Mouse (Mus musculus) urinary bladder, adult 2 months (tissue): Measurements from ENCODE around the gene Hes2. TPM values are rescaled to one million over a fixed set of nuclear protein-coding genes. Genes with fewer than 3 reads are reported as not detected.

Experiments used
- DNase-seq: peaks from one replicate; pipeline ENCODE4 v3.0.0; 2022; ENCODE audit warnings: low spot score
- polyA plus RNA-seq: library from polyadenylated mRNA; depleted of rRNA; stranded (reverse); fragments of >200 nt; gene quantifications from 2 replicates; pipeline ENCODE4 v1.2.3, GENCODE M21; 2012

The Hes2 gene
- polyA plus RNA-seq, 1 experiment = 0.23 TPM

DNA sequence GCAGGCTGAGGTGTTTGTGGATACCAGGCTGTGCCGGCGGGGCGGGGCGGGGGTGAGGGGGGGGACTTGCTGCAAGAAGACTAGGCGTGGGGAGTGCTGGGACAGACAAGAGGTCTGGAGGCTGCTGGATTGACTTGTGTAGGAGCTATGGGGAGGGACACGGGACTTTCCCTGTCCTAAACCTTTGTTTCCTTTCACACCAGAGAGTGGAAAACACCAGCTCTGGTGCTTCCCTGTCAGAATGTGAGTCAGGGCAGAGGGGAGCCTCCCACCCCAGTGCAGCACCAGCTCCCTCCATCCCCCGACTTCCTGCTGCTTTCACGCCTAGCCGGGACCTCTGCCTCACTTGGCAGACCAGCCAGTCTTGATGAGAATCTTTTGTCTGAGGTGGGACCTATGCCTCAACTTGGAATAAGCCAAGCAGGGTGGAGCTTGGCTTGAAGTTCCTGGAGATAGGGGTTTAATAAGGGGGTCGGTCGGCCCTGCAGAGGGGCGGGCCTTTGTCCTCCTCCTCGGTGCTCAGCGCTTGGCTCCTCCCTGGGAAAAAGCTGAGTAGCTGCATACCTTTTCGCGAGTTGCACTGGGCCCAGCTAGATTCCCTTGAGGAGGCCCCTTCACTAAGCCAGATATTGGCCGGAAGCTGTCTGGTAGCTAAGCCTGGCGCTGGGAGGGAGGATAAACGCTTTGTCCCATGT lies 27.0 kb downstream of the Hes2 start:
- DNase-seq = peak; percentile 60

GRCm38 (mm10) chr4:152186205-152187082 lies 27.8 kb downstream of the Hes2 start:
- DNase-seq = no peak

GRCm38 (mm10) chr4:152187142-152187541 lies 28.5 kb downstream of the Hes2 start:
- no peak for DNase-seq

GRCm38 (mm10) chr4:152188651-152189050 lies 30.0 kb downstream of the Hes2 start:
- DNase-seq = no peak

DNA sequence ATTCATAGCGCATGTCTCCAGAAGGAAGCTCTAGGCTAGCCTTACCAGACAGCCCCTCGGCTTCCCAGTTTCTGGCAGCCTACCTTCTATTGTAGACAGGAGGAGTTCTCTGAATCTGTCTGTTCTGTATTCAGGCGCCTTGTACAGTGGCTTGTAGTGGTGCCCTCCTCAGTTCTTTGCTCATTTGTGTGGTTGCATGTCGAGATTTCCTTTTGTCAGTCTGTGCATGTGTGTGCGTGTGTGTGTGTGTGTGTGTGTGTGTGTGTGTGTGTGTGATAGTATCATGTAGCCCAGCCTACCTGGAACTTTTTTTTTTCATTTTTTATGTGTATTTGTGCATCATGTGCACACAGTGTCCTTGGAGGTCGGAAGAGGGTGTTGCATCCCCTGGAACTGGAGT lies 30.4 kb downstream of the Hes2 start:
- no peak for DNase-seq

- no peak for DNase-seq
These were observed 31.0 kb downstream of the Hes2 start for GRCm38 (mm10) chr4:152189691-152190090.

GRCm38 (mm10) chr4:152190096-152190653 lies 31.5 kb downstream of the Hes2 start:
- no peak for DNase-seq

- DNase-seq = no peak
These were observed 32.0 kb downstream of the Hes2 start for GRCm38 (mm10) chr4:152190701-152191100.

DNA sequence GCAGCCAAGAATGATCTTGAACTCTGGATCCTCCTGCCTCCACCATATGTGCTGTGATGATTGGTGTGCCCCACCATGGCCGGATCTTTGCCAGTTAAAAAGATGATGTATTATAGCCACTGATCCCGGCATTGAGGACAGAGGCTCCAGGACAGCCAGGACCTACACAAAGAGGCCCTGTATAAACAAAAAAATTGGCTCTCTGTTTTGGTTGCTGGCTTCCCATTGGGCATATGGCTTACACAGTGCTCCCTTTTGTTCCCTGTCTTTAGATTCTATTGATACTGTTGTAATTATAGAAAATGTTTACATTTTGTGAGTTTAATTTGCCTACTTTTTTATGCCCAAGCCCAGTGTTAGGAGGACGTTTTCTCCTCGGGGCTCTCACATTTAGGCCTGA lies 33.9 kb downstream of the Hes2 start:
- DNase-seq = no peak

DNA sequence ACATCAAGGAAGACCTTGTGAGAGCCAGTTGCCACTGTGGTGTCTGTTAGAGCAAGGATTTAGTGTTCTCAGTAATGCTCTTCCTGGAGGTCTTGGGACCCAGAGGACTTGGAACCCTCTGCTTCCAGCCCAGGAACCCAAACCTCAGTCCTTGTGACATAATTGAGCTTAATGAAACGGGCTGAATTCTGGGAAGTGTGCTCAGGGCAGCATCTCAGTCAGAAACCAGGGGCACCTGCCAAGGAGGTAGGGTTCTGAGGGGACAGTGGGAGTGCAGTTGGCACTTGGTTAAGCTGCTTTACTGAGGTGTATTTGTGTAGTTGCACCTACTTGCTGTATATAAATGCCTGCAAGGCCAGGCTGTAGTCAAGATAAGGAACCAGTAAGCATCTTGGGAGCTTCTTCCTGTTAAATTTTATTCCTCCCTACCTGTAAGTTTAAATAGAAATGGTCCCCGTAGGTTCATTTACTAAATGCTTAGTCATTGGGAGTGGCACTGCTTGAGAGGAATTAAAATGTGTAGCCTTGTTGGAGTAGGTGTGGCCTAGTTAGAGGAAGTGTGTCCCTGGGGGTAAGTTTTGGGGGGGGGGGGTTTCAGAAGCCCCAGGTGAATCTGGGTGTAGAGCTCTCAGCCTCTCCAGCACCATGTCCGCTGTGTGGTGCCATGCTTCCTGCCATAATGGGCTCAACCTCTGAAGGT lies 36.0 kb downstream of the Hes2 start:
- no peak for DNase-seq

- DNase-seq = no peak
These were observed 37.6 kb downstream of the Hes2 start for GRCm38 (mm10) chr4:152196276-152196675.

- no peak for DNase-seq
These were observed 38.9 kb downstream of the Hes2 start for GRCm38 (mm10) chr4:152197545-152197944.

DNA sequence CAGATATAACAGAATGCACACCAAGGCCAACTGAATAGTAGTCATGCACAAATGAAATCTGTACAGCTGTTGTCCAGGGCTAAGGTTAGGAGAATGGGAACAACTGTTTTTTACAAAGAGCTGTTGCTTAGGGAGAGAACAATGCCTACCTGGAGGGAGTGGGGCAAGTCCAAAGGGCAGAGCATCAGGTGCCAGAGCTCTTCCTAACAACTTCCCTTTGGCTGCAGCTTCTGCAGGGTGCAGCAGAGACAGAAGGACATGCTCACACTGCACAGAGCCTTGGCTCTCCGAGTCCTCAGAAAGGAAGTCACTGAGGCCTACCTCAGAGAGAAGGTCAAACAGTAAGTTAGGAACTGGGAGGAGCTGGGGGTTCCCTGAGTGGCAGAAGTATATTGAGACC lies 41.0 kb downstream of the Hes2 start:
- no peak for DNase-seq

- no peak for DNase-seq
These were observed 42.8 kb downstream of the Hes2 start for GRCm38 (mm10) chr4:152201492-152201891.

DNA sequence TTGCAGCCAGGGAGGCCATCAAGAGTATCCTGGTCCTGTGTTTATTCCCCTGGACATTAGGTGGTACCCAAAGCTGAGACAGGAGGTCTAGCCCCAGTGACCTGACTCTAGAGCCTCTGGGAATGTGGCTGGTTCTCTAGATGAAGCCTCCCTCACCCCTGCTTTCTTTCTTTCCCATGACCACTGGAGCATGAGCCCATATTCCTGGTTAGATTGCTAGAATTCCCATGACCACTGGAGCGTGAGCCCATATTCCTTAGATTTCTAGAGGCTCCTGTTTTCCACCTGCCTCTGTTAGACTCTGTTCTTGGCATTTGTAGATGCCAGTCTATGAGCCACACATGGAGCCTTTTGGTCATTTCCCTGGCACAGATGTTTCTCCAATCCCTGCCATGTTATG lies 43.8 kb downstream of the Hes2 start:
- DNase-seq = no peak

- DNase-seq = no peak
These were observed 44.2 kb downstream of the Hes2 start for GRCm38 (mm10) chr4:152202905-152203304.

DNA sequence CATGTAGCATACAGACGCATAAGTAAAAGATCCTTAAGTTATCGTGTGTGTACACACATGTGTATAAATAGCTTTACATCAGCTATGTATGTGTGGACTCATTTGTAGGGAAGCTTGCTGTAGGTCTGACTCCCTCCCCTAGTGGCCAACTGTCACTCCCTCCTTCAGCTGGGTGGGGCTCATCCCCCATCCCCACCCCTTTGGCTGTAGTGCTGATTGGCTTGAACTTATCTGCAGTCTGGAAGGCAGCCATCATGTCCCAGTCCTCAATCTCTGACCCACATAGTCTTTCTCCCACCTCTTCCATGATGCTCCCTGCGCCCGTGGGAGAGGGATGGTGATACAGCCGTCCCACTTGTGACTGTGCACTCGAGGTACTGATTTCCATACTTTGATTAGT lies 46.0 kb downstream of the Hes2 start:
- DNase-seq = no peak

- DNase-seq = no peak
These were observed 47.5 kb downstream of the Hes2 start for GRCm38 (mm10) chr4:152206199-152206598.

GRCm38 (mm10) chr4:152209623-152210022 lies 51.0 kb downstream of the Hes2 start:
- no peak for DNase-seq
